Mouse (Mus musculus): ENCODE measurements around the gene Slc25a23.

GRCm38 (mm10) chr17:57087049-57087832 lies 27.6 kb upstream of the Slc25a23 start, which contains the start of gene Tubb4a:
- no peak for TF ChIP-seq EP300 (IDR thresholded peaks at IDR 0.05; ENCODE audit: insufficient read depth, low read depth, low read length)
- no peak for TF ChIP-seq POLR2A (IDR thresholded peaks at IDR 0.05; ENCODE audit: insufficient read depth, low read length)

All from ES-Bruce4 (cell line).